Mouse (Mus musculus): ENCODE measurements around the gene Fam13c. TPM values are rescaled to one million over a fixed set of nuclear protein-coding genes. Genes with fewer than 3 reads are reported as not detected.

Gene Fam13c
- polyA plus RNA-seq, 1 experiment, result not detected

DNA sequence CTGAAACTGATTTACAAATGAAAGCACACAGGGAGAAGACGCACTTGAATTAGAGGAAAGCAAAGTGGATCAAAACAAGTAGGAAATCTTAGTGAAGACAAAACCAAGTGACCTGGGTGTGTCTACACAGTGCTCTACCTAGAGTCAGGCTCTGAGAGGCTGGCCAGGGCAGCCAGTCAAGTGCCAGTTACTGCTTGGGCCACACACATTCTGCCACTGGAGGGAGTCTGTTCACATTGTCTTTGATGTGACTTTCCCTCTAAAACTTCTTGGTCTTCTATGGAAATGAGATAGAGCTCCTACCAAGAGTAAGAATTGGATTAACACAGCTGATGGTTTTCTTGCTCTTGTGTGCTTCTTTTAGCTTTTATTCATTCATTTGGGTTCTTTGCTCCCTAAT, 153.7 kb downstream of the Fam13c start:
- Histone ChIP-seq H3K27ac (ENCODE audit: insufficient read depth, low read depth, low read length) (no peak overlapping the region), H3K4me1 (ENCODE audit: control insufficient read depth, insufficient read depth, low read length) (no peaks in the 10 kb centered on the region), H3K4me3 (ENCODE audit: insufficient read depth, low read length) (no peak overlapping the region)
- TF ChIP-seq CTCF (IDR thresholded peaks at IDR 0.05; ENCODE audit: low read depth, low read length) (no peak), POLR2A (IDR thresholded peaks at IDR 0.05; ENCODE audit: borderline replicate concordance, low read depth, low read length) (no peak)

- no peak for TF ChIP-seq CTCF (IDR thresholded peaks at IDR 0.05; ENCODE audit: low read depth, low read length)
- TF ChIP-seq POLR2A (IDR thresholded peaks at IDR 0.05; ENCODE audit: borderline replicate concordance, low read depth, low read length), result no peak
- H3K4me3 ChIP-seq (ENCODE audit: insufficient read depth, low read length), result no peak overlapping the region
- H3K4me1 ChIP-seq (ENCODE audit: control insufficient read depth, insufficient read depth, low read length), result 0 out of 2 replicates have a peak, but pooled peaks cover 3% of the 10 kb centered on the region
- H3K27ac ChIP-seq (ENCODE audit: insufficient read depth, low read depth, low read length), result no peak overlapping the region
Measured at GRCm38 (mm10) chr10:70598081-70598515, 157.8 kb downstream of the Fam13c start.

DNA sequence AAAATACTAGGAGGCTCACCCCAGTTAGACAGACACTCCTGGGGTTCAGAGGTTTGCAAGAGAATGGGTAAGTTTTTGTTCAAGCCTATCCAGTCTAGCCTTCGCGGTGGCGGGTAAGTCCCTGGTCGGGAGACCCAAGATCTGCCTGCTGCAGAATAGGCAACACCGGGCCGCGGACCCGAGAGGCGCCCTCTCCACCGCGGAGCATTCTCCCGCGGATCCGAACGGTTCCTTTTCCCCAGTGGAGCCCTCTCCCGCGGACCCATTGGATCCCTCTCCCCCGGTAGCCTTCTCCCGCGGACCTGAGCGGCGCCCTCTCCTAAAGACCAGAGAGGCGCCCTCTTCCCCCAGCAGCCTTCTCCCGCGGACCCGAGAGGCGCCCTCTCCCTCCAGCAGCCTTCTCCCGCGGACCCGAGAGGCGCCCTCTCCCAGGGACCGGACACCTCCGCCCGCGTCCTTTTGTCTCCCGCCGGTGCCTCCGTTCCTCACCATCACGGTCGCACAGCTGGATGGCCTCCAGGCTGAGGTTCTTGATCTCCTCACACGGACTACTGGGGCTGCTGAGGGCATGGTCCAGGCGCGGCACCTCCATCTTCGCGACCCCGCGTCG, 158.3 kb downstream of the Fam13c start:
- no peak for TF ChIP-seq CTCF (IDR thresholded peaks at IDR 0.05; ENCODE audit: low read depth, low read length)
- TF ChIP-seq POLR2A (IDR thresholded peaks at IDR 0.05; ENCODE audit: borderline replicate concordance, low read depth, low read length), result no peak
- no peak overlapping the region for H3K27ac ChIP-seq (ENCODE audit: insufficient read depth, low read depth, low read length)
- peak overlapping the region; percentile 45; the same call in 1 of the 2 replicates for H3K4me3 ChIP-seq (ENCODE audit: insufficient read depth, low read length)
- H3K4me1 ChIP-seq (ENCODE audit: control insufficient read depth, insufficient read depth, low read length), result 0 out of 2 replicates have a peak, but pooled peaks cover 3% of the 10 kb centered on the region

GRCm38 (mm10) chr10:70599126-70599924, 159.0 kb downstream of the Fam13c start:
- H3K4me3 ChIP-seq (ENCODE audit: insufficient read depth, low read length), result peak overlapping the region; percentile 45
- 0 out of 2 replicates have a peak, but pooled peaks cover 3% of the 10 kb centered on the region for H3K4me1 ChIP-seq (ENCODE audit: control insufficient read depth, insufficient read depth, low read length)
- no peak overlapping the region for H3K27ac ChIP-seq (ENCODE audit: insufficient read depth, low read depth, low read length)
- TF ChIP-seq CTCF (IDR thresholded peaks at IDR 0.05; ENCODE audit: low read depth, low read length), result no peak
- no peak for TF ChIP-seq POLR2A (IDR thresholded peaks at IDR 0.05; ENCODE audit: borderline replicate concordance, low read depth, low read length)

GRCm38 (mm10) chr10:70599925-70600305, 159.6 kb downstream of the Fam13c start:
- TF ChIP-seq CTCF (IDR thresholded peaks at IDR 0.05; ENCODE audit: low read depth, low read length) (no peak), POLR2A (IDR thresholded peaks at IDR 0.05; ENCODE audit: borderline replicate concordance, low read depth, low read length) (no peak)
- no peak overlapping the region for H3K27ac ChIP-seq (ENCODE audit: insufficient read depth, low read depth, low read length)
- peak overlapping the region; percentile 45 for H3K4me3 ChIP-seq (ENCODE audit: insufficient read depth, low read length)
- H3K4me1 ChIP-seq (ENCODE audit: control insufficient read depth, insufficient read depth, low read length), result 0 out of 2 replicates have a peak, but pooled peaks cover 3% of the 10 kb centered on the region

Other genes with a start within 250 kb of the Fam13c start
- gene Mrln, start 235.8 kb upstream of the Fam13c start, polyA plus RNA-seq (2012; ENCODE audit: insufficient read depth, insufficient read length, missing spikeins), result 2.1 TPM in 1 of 2 replicates, not detected in the other
- 0.34 and 0.43 TPM in 2 replicates for gene Slc16a9, start 195.4 kb upstream of the Fam13c start, polyA plus RNA-seq (2012; ENCODE audit: insufficient read depth, insufficient read length, missing spikeins)
- gene Phyhipl, start 215.5 kb downstream of the Fam13c start, polyA plus RNA-seq (2012; ENCODE audit: insufficient read depth, insufficient read length, missing spikeins), result 0.52 TPM in 1 of 2 replicates, not detected in the other